Mouse (Mus musculus): ENCODE measurements around the gene Gm8909.
A peak's percentile ranks its signal among the peaks of the same experiment; 100 is the strongest.
"Not testable (repeated sequence)": the region's sequence is repeated elsewhere in the genome, so short reads cannot be mapped to it uniquely, and the experiment has no call there.

The Gm8909 gene

DNA sequence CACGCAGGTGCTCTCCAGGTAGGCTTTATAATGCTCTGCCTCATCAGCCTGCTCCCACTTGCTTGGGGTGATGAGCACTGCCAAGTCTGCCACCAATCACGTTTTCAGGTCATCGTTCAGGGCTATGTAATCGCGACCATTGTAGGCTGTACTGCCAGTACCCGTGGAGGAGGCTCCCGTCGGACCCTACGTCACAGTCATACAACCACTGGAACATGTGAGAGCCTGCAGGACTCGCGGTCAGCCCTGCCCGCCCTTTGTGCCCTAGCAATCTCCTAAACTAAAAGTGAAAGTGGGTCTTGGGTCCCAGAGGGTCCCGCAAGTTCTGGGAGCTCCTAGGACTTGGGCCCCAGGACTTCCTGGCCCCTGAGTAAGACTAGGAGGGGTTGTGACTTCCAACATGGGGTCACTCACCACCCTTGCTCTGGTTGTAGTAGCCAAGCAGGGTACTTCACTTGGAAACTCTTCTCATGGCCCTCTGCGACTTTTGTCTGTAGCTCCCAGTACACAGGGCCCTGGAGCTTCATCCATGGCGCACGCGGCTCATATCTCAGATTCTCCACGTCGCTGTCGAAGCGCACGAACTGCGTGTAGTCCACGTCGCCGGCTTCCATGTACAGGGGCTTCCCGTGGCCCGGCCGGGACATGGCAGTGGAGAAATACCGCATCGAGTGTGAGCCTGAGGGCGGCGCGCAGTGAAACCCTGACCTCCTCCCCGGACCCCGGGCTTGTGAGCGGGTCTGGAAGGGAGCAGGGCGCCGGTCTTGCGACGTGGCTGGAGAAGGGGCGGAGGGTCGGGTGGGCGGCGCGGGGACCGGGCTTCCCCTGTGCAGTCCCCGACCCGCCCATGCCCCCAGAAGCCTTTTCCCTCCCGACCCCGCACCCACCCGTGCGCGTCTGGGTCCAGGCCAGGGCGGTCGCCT, 6.9 kb downstream of the Gm8909 start:
- DNase-seq = no peak

DNA sequence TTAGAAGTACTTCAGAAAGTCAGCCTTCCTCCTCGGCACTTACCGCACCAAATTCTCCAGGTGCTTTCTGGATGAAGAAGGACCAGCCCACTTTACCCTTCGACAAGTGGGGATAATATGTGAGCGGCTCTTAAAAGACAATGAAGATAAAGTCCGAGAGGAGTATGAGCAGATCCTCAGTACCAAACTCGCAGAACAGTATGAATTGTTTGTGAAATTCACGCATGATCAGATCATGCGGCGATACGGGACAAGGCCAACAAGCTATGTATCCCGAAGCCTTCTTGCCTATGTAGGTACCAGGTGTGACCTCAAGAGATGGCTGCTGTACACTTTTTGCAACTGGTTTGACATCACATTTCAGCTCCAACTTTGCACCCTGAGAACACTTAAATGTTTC, 10.1 kb downstream of the Gm8909 start:
- not testable (repeated sequence) for DNase-seq

DNA sequence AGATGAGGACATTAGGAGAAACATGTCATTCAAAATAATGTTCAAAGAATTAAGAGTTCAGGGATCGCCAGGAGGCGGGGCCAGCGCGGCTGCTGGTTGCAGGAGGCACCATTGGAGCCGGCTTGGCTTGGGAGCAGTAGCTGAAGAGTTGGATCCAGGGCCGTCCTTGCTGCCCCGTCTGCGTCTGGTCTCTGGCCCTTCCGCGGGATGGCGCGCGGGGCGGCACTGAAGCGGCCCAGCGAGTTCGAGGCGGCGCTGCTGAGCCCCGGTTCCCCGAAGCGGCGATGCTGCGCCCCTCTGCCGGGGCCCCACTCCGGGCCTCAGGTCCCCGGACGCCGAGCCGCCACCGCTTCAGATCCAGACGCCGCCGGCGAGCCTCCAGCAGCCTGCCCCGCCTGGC, 10.6 kb downstream of the Gm8909 start:
- peak; percentile 29 to 42 for DNase-seq

DNA sequence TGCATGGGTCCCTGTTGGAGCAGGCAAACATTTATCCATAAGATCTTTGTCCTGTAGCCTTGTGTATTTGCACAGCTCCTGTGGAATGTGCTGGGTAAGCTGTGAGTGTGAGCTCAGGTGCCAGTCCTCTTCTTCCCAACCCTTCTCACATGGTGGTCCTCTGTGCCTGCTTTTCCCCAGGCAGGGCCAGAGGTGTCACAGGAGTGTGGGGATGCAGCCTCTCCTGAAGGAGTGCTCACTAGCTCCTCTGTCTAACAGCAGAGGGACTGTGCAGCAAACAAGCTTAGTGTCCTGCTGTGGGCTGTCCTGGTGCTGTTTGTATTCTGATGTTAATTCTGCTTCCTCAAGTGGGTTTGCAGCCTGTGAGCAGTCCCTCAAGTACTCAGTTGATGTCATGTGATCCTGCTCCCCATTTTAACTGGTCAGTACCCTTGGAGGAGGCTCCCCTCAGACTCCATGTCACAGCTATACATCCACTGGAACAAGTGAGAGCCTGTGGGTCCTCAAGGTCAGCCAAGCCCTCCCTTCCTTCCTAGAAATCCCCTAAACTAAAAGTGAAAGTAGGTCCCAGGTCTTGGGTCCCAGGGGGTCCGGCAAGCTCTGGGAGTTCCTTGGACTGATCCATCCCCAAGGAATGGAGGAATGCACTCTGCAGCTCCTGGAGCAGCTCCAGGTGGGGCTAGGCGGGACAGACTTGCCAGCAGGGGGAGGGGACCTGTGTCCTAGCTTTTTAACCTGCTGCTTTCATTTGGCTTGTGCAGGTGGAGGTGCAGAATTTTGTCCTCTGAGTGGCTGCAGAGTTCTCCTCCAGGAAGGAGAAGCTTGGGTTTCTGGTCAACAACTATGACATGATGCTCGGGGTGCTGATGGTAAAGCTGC, 13.8 kb downstream of the Gm8909 start:
- no peak for DNase-seq

DNA sequence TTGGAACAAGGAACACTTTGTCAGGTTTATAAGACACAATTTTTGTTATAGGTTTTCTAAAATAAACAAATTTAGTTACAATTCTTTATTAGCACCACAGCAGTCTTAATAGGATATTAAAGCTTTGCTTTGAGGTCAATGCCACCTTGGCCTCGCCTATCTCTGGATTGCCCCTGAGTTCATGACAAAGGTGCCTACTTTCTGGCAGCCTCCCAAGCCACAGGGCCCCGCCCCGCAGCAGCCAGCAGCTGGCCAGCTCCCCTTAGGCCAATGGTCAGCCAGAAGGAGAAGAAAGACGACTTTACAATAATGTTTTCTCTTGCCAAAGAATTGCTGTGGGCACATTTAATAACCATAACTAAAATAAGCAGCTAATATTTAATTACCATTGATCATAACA, 17.1 kb downstream of the Gm8909 start:
- DNase-seq = not testable (repeated sequence)

DNA sequence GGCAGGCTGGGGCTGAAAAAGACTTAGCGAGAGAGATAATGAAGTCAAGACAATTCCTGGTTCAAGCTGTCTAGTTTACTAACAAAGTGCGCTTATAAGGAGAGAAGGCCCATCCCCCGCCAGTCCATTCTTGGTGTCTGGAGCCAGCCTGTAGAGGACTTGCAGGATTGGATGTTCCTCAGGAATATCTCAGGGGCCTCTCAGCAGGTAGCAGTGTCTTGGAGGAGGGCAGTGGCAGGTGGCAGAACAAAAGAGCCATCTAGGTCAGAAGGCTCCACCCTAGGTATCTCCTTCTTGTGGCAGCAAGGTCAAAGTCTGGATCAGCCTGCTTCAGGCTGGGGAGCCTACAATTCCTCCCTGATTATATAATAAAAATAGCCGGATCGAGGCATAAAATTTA, 19.9 kb downstream of the Gm8909 start:
- not testable (repeated sequence) for DNase-seq

DNA sequence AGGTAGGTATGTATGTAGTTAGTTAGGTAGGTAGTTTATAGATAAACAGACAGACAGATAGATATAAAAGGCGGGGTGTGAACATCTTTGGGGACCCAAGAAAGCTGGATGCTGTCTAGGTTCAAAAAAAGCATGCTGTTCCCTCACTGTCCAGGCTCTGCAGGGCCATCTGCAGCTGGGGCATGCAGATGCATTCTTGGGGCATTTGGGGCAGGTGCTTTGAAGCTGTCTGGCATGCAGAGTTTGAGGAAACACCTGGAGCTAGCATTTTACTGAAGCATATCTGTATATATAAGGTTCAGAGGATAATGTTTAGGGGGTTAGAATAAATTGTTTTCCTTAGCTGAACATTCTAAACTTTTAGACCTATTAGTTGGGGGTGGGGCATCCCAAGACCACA, 21.4 kb downstream of the Gm8909 start:
- DNase-seq = peak in 1 of 2 experiments; percentile 66

DNA sequence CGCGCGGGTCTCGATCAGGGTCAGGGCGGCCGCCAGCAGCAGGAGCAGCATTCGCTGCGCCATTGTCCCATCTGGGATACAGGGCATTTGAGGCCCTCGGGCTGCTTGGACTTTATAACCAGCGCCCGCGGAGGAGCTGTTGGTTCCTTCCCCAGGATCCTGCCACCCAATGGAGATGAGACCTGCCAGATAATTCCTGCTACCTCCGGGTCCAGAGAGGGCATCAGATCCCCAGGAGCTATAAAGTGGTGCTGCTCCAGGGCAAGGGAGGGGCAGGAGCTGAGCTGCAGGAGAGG, 22.5 kb downstream of the Gm8909 start:
- DNase-seq = not testable (repeated sequence)

DNA sequence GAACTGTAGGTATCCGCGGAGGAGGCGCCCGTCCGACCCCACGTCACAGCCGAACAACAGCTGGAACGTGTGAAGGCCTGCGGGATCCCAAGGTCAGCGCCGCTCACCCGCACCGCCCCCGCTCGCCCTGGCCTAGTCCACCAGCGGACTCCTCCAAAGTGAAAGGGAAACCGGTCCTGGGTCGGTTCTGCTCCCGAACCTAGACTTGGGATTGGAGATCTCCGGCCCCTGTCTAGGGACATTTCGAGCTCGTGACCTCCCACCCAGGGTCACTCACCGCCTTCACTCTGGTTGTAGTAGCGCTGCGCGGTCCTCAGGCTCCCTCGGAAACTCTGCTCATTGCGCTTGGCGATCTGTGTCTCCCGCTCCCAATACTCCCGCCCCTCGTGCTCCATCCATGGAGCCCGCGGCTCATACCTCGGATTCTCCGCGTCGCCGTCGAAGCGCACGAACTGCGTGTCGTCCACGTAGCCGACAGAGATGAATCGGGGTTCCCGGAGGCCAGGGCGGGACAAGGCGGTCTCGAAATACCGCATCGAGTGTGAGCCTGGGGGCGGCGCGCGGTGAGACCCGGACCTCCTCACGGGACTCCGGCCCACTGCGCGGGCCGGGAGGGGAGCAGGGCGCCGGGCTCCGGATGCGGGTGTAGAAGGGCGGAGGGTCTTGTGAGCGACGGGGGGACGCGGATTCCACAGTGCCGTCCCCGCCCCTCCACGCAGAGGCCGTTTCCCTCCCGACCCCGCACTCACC, 23.1 kb downstream of the Gm8909 start:
- DNase-seq = peak; percentile 56 to 71

DNA sequence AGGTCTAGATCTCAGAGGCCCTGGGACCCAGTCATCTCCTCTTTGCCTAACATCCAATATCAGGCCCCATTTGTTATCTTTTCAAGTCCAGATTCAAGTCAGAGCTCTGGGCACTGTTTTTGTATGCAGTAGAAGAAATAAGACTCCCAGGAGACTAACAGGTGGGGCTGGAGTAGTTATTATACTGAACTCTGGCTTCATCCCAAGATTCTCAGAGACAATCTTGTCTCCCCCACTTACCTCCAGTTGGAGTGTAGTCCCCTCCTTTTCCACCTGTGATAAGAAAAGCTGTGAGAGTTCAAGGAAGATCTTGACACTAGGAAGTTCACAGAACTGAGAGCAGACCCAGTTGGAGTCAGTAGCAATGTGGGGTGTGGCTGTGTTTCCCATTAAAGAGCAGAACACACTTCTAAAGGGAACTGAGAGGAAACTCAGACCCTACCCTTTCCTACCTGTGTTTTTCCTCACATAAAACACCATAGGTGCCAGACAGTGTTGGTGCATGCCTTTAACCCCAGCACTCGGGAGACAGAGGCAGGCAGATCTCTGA, 32.0 kb downstream of the Gm8909 start:
- DNase-seq = not testable (repeated sequence)

DNA sequence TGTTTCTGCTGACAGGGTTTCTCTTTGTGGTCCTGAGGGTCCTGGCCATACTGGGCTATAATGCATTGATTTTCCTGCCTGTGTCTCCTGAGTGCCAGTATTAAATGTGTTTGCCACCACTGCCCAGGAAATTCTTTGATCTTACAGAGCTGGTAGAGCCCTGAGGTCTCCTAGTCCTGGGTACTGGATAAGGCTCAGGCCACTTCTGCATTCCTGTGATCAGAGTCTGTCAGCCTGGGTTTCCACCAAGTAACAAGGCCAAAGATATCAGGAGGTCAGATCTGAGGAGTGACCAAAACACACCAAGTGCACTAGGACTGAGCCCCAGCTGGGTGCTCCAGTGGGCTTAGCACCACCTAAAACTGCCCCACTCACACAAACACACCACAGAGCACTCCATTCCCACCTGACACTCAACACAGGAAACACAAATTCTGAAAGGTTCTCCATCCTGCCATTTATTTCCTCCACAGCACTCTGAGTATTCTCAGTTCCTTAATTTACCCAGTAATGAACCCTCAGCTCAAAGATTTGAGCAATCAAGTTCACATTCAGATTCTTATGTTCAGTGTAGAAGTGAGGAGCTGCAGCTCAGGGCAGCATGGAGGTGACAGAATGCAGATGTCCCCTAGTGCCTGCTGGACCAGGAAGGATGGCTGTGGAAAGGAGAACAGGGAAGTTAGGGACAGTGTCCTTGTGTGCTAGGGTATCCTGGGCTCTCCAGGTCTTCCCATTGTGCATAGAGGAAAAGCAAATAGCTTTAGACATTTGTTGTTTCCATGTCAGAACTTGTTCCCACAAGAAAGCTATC, 32.7 kb downstream of the Gm8909 start:
- DNase-seq = not testable (repeated sequence)

DNA sequence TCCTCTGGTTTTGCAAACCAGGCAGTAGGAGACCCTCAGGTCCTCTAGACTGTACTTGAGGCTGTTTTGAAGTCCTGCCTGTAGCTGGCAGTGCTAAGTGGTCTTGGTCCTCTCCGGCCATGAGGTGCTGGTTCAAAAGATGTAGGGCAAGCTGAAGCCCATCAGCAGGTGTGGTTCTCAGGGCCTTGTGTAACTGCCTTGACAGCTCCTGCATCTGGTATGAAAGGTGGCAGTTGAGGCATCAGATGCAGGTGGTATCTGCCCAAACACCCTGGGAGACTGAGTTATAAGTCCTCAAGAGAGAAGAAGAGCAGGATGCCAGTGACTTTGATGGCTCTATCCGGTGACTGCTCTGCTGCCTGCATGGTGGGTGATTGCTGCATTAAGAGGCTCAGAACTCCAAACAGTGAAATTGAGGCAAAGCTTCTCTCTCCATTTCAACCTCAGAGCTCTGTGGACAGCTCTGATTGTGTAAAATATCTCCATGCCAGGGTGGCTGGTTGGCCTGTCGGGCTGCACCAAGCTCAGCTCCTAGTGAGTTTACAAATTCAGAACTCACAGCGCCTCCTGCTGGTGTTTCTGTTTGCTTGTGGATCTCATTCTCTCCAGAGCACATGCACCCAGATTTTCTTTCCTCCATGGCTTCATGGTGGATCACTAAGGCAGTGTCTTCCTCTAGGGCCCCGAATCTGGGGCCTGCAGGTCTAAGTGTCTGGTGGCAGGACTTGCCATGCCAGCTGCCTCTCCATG, 36.6 kb downstream of the Gm8909 start:
- DNase-seq = peak; percentile 51 to 71

DNA sequence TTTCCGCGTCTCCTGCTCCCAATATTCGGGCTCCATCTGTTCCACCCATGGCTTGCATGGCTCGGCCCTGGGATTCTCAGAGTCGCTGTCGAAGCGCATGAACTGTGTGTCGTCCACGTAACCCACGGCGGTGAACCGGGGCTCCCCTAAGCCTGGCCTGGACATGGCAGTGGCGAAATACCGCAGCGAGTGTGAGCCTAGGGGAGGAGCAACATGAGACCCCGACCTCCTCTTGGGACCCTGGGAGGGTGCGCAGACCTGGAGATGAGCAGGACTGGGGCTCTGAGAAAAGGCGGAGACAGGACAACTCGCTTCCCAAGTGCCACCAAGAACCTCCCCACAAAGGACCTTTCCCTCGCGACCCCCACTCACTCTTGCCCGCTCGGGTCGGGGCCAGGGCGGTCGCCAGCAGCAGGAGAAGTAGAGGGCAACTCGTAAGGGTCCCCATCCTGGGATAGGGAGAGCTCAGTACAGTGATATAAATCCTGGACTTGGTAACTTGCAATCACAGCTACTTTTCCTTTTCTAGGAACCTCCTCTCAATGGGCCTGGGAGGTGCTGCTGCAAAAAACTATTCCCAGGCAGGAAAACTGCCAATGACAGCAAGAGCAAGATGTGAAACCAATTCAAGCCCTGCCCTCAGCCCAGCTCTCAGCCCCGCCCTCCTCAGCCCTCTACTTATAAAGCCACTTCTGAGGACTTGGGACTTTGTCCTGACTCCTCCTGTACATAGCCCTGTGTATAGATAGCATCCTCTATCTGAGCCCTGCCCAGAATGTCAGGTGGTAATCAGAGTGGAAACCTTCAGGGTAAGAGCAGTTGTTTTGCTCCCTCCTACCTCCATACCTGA, 39.1 kb downstream of the Gm8909 start, which contains the start of gene Gm7030:
TSS of gene Gm7030 (minus strand) at position 458 of the 850 bp plus-strand sequence.
- DNase-seq = peak in 1 of 2 experiments; percentile 46

DNA sequence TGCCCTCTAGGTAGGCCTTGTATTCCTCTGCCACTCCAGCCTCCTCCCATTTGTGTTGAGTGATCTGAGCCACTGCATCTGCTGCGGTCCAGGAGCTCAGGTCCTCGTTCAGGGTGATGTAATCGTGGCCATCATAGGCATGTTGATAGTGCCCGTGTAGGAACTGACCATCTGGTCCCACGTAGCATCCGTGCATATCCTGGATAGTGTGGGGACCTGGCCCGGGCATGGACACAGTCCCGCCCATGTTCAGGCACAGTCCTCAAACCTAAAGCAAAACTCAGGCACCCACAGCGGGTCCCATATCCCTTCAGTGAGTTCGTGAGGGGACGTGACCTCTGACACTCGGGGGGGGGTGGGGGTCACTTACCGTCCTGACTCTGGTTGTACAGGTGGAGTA, 39.8 kb downstream of the Gm8909 start:
- not testable (repeated sequence) for DNase-seq

DNA sequence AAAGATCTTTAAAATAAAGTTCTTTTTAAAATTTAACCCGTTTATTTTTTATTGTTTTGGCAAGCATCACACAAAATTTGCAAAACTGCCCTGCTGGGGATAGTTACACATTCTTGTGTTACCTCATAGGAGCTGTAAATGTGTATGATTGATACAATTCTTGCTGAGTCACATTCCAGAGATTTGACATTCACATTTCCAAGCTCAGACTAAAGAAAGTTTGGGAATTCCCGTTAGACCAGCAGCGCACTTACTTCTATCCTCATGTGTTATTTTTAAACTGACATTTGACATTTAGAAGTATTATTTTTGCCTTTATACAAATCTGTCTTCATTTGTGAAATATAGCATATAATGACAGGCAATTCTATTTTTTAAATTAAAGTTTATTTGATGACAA, 44.2 kb downstream of the Gm8909 start:
- DNase-seq = not testable (repeated sequence)

DNA sequence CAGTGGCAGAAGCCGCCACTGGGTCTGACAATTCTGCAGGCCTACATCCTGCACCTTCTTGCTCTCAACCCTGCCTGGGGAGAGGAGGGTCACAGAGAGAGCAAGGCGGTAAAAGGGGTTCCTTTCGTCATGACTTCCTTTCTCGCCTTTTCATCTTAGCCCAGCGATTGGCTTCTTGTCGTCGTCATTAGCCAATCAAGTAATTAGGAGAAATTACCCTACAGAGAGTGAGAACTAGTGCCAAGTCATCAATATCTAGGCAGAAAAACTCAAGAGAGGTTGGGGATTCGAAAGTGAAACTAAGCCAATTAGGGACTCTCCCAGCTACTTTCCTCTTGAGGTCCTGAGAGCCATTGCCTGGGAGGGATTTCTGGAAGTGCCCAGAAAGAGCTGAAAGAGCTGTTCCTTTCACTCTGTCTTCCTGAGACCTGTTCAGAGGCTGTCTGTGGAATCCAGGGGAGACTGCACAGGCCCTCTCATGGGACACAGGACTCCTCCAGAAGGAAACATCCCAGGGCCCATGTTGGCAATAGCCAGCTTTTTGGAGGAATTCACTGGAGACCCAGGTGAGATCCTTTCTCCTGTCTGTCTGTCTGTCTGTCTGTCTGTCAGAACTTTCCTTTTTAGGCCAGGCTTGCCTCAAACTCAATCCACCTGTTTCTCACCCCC, 46.9 kb downstream of the Gm8909 start, which contains the start of gene Gm19684:
TSS of gene Gm19684 (plus strand) at position 327 of the 669 bp plus-strand sequence.
- peak; percentile 71 to 80 for DNase-seq

DNA sequence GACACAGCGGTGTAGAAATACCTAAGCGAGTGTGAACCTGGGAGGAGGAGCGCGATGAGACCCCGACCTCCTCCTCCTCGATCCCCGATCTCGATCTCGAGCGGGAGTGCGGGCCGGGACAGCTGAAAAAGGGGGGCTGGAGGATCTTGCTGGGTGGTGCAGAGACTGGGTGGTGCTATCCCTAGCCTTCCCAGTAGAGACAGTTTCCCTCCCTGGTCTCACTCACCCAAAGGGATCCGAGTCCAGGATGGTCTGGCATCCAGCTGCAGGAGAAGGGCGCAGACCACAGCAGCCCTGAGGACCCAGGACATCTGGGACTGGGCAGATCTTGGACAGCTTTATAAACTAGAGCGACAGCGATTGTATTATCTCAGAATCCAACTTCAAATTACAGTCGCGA, 47.5 kb downstream of the Gm8909 start:
- peak; percentile 45 to 58 for DNase-seq

DNA sequence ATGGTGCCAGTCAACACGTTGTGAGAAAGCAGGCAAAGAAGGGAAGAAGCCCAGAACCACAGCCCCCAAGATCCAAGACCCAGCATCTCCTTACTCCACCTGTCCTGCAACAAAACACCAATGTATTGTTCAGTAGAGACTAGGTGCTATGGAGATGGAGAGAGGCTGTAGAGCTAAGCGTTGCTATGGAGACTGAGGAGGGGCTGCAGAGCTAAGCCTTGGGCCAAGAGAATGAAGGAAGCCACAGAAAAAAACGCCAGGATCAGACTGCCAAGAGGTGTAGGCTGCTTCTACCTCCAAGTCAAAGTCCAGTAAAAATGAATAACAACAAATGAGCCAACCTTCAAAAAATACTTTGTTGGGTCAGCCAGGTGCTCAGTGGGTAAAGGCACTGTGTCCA, 51.8 kb downstream of the Gm8909 start:
- not testable (repeated sequence) for DNase-seq

Data from thymus, postnatal 36 days (tissue).